Mouse (Mus musculus) heart, adult 11 months (tissue): Measurements from ENCODE around the gene Cluh.

Experiments used
- DNase-seq: peaks from one replicate; pipeline ENCODE4 v3.0.0; 2022

The Cluh gene

DNA sequence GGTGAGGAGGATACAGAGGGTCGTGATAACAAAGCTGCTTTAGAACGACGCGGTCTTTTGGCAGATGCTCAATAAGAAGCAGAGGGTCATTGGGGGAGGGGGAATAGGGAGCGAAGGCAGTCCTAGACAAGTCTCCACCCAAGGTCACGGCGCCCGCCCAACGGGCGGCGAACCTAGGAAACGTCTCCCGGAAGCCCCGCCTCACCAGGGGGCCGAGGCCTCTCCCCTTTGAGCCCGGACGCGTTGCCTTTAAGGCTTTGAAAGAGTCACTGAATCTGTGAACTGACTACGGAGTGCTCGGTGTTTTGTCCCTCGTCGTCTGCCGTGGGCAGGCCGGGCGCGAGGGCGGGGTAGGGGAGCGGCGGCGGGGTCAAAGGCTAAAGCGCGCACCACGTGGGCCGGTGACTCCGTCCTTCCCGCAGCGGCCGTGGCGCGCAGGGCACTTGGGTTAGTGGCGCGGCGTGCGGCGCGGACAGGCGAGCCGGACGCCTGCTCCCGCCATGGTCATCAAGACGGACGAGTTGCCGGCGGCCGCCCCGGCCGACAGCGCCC is at the start of gene Cluh:
TSS of gene Cluh (plus strand) at position 401 of the 552 bp plus-strand sequence.
- peak; percentile 100 for DNase-seq

GRCm38 (mm10) chr11:74602286-74602685 is 47.0 kb upstream of the Cluh start:
- no peak for DNase-seq

DNA sequence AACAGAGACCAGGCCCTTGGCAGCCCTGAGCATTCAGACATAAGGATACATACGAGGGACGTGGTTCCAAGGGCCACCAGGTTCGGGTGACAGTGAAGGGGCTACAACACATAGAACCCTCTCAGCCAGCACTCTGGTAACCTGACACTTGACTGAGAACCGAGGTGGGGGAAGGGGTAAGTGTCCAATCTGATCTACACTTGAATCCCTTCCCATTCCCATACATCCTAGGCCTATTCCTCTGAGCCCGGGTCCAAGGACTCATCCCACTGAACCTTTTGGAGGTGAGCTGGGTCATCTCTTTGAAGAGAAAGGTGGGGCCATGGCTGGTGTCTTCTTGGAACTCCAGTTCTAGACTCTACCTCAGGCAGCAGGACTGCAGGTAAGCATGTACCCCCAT is 39.2 kb upstream of the Cluh start:
- DNase-seq = no peak

- no peak for DNase-seq
These were observed 38.6 kb upstream of the Cluh start, which contains the start of gene Rap1gap2 for GRCm38 (mm10) chr11:74610545-74611176. Gene Rap1gap2 (minus strand): TSS chr11:74610915.

DNA sequence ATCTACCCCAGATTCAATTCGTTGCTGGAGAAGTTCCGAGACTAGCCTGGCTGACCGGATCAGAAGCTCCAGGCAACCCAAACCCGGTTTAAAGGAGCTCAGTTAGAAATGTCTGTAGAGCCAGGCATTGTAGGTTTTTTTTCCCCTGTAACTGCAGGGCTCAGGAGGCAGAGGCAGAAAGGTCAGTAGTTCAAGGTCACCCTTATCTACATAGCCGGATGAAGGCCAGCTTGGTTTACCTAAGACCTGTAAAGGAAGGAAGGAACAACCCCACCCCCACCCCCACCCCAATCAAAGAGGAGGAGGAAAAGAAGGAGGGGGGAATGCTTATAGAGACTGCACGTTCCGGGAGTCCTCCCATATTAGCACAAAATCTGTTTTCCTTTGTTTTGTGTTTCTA is 37.9 kb upstream of the Cluh start:
- DNase-seq = no peak

- no peak for DNase-seq
These were observed 35.9 kb upstream of the Cluh start for GRCm38 (mm10) chr11:74613428-74613827.

GRCm38 (mm10) chr11:74615571-74615970 is 33.7 kb upstream of the Cluh start:
- no peak for DNase-seq

DNA sequence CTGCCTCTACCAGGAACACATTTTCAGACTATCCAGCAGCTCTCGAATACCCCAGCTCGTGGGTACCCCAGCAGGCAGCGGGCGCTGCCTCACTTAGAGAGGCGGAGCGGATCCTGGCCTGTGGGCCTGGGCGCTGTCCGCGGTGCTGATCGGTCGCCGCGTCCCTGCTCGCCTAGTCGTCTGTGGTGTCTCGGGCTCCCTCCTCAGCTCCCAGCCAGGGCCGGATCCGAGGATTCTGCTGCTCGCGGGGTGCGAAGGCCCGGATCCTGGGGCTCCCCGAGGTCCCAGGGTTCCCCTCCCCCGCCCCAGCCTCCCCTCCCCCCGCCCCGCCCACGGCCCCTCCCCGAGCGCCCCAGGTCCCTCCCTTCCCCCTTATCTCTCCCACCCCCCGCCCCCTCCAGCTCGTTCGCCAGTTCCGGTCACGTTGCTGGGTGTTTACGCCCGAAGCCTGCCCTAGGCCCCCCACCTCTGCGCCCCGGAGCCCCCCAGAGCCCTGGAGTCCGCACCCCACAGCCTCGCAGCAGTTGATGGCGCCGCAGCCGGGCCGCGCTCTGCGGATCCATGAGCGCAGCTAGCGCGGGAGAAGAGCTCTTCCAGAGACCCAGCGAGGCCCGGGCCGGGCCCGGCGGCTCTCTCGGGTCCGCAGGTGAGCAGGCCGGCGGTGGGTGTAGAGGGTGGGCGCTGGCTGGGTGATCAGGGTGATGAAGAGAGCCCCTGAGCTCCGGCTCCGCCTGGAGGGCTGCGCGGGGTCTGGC is 29.9 kb upstream of the Cluh start, which contains the start of gene Ccdc92b:
TSS of gene Ccdc92b (plus strand) at position 405 of the 755 bp plus-strand sequence.
- DNase-seq = peak; percentile 94

DNA sequence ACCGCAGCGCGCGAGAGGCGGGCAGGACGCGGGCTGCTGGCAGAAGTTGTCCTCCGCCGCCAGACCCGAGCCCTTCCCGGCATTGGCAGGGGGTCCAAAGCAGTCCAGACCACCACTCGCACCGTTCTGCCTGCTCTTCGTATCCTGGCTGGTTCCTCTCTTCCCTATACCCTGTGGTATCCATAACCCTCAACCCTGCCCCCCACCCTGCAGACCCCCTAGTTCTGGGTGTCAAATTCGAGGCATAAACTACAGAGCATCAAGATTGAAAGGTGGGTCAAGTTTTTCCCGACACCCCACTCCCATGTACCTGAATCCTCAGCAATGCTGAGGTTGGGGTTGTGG is 29.4 kb upstream of the Cluh start:
- DNase-seq = no peak

- no peak for DNase-seq
These were observed 27.2 kb upstream of the Cluh start for GRCm38 (mm10) chr11:74621974-74622669.

DNA sequence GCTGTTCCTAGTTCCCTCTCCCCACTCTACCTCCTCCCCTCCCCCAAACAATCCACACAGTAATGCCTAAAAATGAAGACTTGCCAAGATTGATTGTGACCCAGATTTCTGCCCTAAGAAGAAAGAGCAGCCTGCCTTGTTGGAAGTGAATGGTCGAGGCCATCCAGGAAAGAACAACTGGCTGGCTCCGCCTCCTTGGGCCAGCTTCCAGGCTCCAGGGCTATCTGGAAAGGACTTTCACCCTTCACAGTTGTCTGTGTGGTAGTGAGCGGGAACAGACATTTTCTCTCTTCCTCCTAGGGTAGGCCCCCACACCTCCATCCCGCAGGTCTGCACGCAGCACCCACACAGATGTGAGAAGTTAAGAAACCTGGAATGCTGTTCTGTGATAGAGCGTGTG is 25.6 kb upstream of the Cluh start:
- DNase-seq = no peak

DNA sequence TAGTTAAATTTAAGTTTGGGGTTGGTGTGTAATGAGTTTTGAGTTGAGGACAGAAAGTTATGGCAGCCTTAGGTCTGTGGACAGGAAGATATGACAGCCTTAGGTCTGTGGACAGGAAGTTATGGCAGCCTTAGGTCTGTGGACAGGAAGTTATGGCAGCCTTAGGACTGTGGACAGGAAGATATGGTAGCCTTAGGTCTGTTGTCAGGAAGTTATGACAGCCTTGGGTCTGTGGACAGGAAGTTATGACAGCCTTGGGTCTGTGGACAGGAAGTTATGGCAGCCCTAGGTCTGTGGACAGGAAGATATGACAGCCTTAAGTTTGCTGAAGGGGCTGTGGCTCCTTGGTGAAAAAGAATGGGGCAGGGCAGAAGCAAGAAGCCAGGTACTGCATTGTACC is 24.0 kb upstream of the Cluh start:
- DNase-seq = no peak

GRCm38 (mm10) chr11:74627481-74627880 is 21.8 kb upstream of the Cluh start:
- DNase-seq = no peak

DNA sequence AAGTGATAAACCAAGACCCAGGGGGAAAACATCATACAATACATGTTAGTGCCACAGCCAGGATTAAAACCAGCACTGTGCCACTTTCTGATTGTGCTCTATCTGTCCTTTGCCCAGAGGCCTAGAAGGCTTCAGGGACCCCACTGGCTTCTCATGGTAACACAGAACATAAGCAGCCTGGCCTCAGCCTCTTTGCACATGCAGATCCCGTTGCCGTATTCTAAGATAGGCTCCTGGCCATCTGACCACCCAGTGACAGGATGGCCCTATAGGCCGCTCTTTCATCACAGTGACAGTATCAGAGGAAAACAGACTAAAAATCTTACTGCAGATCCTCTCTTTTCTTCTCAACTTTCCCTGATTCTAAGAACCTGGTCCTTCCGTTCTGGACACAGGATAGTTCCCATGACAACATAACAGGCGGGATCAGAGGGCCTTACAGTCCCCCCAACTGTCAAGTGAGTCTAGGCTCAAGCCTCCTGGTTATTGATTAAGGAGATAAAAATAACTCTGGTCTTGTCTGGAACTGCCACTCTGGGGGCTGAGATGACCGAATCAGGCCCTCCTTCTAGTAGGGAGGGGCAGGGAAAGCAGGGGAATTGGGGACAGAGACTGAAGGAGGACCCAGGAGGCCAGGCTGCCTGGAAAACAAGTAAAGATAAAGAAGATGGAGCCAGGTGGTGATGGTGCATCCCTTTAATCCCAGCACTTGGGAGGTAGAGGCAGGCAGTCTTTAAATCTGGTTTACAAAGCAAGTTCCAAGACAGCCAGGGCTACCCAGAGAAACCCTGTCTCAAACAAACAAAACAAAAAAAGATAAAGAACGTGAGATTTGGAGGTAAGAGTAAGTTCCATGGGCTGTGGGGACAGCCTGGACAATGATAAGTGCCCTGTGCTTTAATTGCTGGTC is 17.2 kb upstream of the Cluh start:
- peak; percentile 76 for DNase-seq

DNA sequence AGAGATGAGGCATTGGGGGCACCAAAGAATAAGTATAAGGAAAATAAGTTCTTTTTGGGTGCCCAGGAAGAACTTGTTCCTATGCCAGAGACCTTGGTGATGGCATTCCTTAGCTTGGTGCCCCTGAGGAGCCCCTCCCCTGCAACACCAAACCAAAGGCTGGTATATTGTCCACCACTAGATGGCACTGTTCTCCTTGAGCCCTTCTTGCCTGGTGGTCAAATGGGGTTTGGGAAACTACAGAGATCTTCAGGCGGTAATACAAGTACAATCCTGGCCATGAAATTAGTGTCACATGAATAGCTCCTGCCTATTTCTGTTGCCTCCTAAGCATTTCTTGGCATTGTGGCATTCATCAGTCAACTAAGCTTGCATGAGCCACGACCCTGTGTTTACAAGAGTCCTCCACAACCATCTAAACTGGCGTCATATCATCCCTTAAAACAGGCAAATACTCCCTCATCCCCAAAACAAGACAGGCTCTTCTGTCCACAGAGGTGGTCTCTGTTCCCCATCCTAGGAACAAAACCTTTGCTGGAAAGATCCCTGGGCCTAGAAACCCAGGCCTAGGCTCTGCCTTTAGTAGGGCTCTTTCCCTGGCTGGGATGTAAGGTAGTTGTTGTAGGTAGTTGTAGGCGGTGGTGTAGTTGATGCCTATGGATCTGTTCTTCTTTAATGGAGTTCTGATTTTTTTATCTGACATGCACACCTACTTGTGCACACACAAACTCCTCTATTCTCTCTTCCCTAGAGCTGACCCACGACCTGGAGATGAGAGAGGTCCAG is 14.6 kb upstream of the Cluh start:
- peak; percentile 95 for DNase-seq

DNA sequence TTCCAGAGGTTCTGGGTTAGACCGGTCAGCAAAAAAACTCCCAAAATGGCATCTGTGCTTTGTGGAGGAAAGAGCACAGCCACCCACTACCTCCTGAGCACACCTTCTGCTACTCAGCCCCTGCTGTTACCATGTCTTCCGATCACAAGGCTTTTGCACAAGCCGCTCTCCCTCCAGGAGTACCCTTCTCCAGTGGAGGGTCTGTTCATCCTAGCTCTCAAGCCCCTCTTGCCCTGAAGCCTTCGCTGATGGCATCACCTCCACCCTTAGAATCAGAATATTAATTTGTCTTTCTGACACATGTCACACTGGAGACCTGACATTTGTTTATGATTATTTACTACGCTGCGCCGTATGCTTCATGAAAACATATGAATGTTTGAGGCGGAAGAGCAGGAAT is 11.8 kb upstream of the Cluh start:
- no peak for DNase-seq

DNA sequence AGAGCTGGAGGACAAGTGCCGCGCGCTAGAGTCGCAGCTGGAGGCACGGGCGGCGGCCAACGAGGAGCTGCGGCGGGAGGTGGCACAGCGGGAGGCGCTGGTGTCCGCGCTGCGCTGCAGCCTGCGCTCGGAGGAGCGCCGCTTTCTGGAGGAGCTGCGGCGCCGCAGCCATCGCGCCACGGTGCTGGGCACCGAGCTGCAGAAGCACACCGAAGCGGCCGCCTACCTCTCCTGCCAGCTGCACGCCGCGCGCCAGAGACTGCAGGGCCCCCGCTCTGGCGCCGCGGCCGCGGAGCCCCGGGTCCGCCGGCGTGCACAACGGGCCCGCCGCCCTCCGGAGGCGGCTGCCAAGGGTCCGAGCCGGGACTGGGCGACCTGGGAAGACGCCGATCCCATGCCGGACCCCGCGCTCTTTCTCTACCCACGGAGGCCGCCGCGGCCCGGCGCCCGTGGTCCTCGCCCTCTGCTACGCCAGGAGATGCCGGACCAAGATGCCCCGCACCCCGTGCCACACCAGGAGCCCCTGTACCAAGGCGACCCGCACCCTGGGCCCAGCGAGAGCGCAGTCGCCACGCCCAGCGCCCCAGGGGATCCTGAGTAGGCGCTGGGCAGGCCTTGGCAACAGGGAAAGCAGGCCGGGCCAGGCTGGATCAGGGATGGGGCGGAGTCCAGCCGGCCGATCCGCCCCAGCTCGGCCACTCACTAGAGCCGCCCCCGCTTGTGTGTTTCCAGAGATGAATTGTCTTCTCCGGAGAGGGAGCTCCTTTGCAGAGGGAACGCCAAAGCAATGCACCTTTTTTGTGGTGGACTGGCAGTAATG is 11.1 kb upstream of the Cluh start:
- DNase-seq = peak; percentile 99

DNA sequence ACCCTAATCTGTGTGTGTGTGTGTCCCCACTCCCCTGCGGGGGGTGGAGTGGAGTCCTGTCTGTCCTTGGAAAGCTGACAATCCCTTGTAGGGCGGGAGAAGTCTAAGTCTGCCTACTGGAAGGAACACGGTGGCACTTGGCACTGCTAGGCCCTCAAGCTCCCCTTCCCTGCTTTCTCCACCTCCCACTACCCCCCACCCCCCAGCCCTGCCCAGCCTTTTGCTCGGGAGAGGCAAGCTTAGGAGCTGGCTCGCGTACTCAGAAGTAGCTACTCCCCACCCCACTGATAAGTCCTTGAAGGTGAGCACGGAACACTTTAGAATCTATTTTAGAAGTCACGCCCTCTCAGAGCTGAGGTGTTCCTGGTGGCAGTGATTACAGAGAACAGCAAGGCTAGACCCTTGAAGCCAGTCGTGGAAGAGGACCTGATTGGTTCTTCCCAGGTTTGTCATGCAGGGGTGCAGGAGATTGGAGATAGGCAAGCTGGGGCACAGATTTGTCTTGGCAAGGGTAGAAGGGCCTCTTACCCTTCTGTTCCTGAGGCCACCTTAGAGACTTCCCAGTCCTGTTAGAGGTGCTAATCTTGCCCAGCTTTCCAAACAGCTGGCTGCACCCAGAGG is 10.4 kb upstream of the Cluh start:
- DNase-seq = peak; percentile 94

GRCm38 (mm10) chr11:74639628-74640027 is 9.7 kb upstream of the Cluh start:
- DNase-seq = peak; percentile 86

- no peak for DNase-seq
These were observed 1.3 kb upstream of the Cluh start for GRCm38 (mm10) chr11:74647966-74648365.
